Mouse (Mus musculus) neural tube, embryonic 15.5 days (tissue): ENCODE results near the gene Nbl1. TPM values are rescaled to one million over a fixed set of nuclear protein-coding genes. Genes with fewer than 3 reads are reported as not detected.

Experiments used
- ATAC-seq: fragments of 200-750 bp; cut with Nextera tagmentation; 2 replicates; pipeline ENCODE4 v1.8.0; 2017; ENCODE audit warnings: mild to moderate bottlenecking, moderate TSS enrichment, moderate library complexity; ENCODE audit not compliant: low FRiP score
- H3K27ac ChIP-seq: fragments of 300-500 bp; sonication (generic); replicated peaks from 2 replicates; pipeline ENCODE4 v1.5.1; 2015; ENCODE audit warnings: mild to moderate bottlenecking, inconsistent platforms
- H3K27me3 ChIP-seq: fragments of 300-500 bp; sonication (generic); replicated peaks from 2 replicates; pipeline ENCODE4 v1.6.1; 2015; ENCODE audit warnings: inconsistent platforms
- H3K36me3 ChIP-seq: fragments of 300-500 bp; sonication (generic); 2 replicates; pipeline ENCODE4 v1.6.1; 2015; ENCODE audit warnings: inconsistent platforms
- H3K4me1 ChIP-seq: fragments of 300-500 bp; sonication (generic); 2 replicates; pipeline ENCODE4 v1.6.1; 2015; ENCODE audit warnings: inconsistent platforms
- H3K4me2 ChIP-seq: fragments of 300-500 bp; sonication (generic); 2 replicates; pipeline ENCODE4 v1.6.1; 2015; ENCODE audit warnings: inconsistent platforms, mild to moderate bottlenecking, moderate library complexity
- H3K4me3 ChIP-seq: fragments of 300-500 bp; sonication (generic); replicated peaks from 2 replicates; pipeline ENCODE4 v1.5.1; 2015; ENCODE audit warnings: mild to moderate bottlenecking, inconsistent platforms
- H3K9ac ChIP-seq: fragments of 300-500 bp; sonication (generic); replicated peaks from 2 replicates; pipeline ENCODE4 v1.6.1; 2015; ENCODE audit warnings: mild to moderate bottlenecking, inconsistent platforms
- H3K9me3 ChIP-seq: fragments of 300-500 bp; sonication (generic); replicated peaks from 2 replicates; pipeline ENCODE4 v1.6.1; 2016; ENCODE audit warnings: inconsistent platforms
- WGBS: fragments of 180-500 bp; shearing (Covaris S2); methylation state at CpG from one replicate; pipeline ENCODE4 v1.1.7; 2015; ENCODE audit warnings: mixed read lengths; 5-methylcytosine and 5-hydroxymethylcytosine counted together
- polyA plus RNA-seq: library from polyadenylated mRNA; unstranded; fragments of >200 nt; fragmentation: Nextera tagmentation; extraction: Ambion mirVana; gene quantifications from 2 replicates; pipeline ENCODE4 v1.2.1, GENCODE M21; 2015

Gene Nbl1
- polyA plus RNA-seq, 1 experiment from 2014 or later: 47.9 TPM

GRCm38 (mm10) chr4:139057291-139057690 lies 35.5 kb downstream of the Nbl1 start:
- Histone ChIP-seq H3K4me2 (no peak overlapping the region), H3K27me3 (peaks cover 8% of the 10 kb centered on the region; the same call in 1 of the 2 replicates), H3K27ac (no peak overlapping the region), H3K4me3 (no peak overlapping the region), H3K9ac (no peak overlapping the region), H3K4me1 (peaks cover 38% of the 10 kb centered on the region), H3K36me3 (no peaks in the 10 kb centered on the region), H3K9me3 (no peaks in the 10 kb centered on the region)
- WGBS: 75% methylated on average over 5 of the region's 5 CpGs
- no peak for ATAC-seq

GRCm38 (mm10) chr4:139055744-139056143 lies 37.0 kb downstream of the Nbl1 start:
- Histone ChIP-seq H3K4me2 (no peak overlapping the region), H3K4me1 (peaks cover 38% of the 10 kb centered on the region), H3K9ac (no peak overlapping the region), H3K36me3 (no peaks in the 10 kb centered on the region), H3K27me3 (peaks cover 4% of the 10 kb centered on the region; the same call in 1 of the 2 replicates), H3K27ac (0 out of 2 replicates have a peak overlapping the region, but pooled peaks have one; percentile 56), H3K4me3 (no peak overlapping the region), H3K9me3 (no peaks in the 10 kb centered on the region)
- WGBS: 56% methylated on average over 3 of the region's 3 CpGs
- no peak for ATAC-seq

DNA sequence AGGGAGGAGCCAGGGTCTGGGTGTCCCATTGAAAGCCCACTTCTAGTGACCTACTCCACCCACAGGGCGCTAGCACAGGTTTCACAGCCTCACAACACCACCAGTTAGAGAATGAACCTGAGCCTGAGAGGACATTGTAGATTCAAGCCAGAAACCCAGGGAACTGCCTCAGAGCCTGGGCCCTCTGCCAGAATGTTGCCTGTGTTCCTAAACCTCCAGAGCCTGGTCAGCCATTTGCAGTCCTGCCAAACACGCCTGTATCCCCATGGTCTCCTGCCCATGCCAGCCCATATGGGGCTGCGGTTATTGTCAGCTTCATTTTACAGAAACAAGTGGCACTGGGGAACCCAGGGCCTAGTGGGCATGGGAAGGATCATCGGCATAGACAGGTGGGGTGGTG lies 37.5 kb downstream of the Nbl1 start:
- Histone ChIP-seq H3K4me2 (no peak overlapping the region), H3K9me3 (no peaks in the 10 kb centered on the region), H3K27me3 (peaks cover 4% of the 10 kb centered on the region; the same call in 1 of the 2 replicates), H3K9ac (no peak overlapping the region), H3K4me3 (no peak overlapping the region), H3K27ac (peak overlapping the region; percentile 56; the same call in 1 of the 2 replicates), H3K36me3 (no peaks in the 10 kb centered on the region), H3K4me1 (peaks cover 38% of the 10 kb centered on the region)
- no peak for ATAC-seq
- WGBS: 49% methylated on average over 4 of the region's 4 CpGs

- Histone ChIP-seq H3K9ac (no peak overlapping the region), H3K4me3 (no peak overlapping the region), H3K4me1 (peaks cover 36% of the 10 kb centered on the region), H3K9me3 (no peaks in the 10 kb centered on the region), H3K4me2 (no peak overlapping the region), H3K27me3 (peaks cover 4% of the 10 kb centered on the region; the same call in 1 of the 2 replicates), H3K27ac (peak overlapping the region; percentile 60), H3K36me3 (no peaks in the 10 kb centered on the region)
- ATAC-seq: peak; percentile 65; the same call in 1 of the 2 replicates
- 45% methylated on average over 9 of the region's 9 CpGs for WGBS
These were observed 38.4 kb downstream of the Nbl1 start for GRCm38 (mm10) chr4:139054300-139054923.

DNA sequence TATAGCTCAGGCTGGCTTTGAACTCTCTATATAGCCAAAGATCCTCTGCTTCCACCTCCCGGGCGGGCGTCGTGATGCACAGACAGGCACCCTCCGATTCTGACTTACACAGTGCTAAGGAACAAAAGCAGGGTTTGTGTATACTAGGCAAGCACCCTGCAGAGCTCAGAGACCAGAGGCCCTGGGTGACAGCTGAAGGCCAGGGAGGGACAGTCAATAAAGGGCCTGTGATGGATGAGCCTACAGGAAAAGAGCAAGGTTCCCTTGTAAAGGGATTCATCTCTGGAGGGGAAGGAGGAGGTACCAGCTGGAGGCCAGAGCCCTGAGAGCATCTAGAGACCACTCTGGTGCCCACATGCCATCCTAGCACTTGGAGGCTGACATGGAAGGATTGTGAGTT lies 39.4 kb downstream of the Nbl1 start:
- no peaks in the 10 kb centered on the region for H3K36me3 ChIP-seq
- peaks cover 36% of the 10 kb centered on the region for H3K4me1 ChIP-seq
- H3K4me3 ChIP-seq: no peak overlapping the region
- no peak for ATAC-seq
- no peak overlapping the region for H3K9ac ChIP-seq
- no peaks in the 10 kb centered on the region for H3K9me3 ChIP-seq
- H3K27me3 ChIP-seq: peaks cover 3% of the 10 kb centered on the region; the same call in 1 of the 2 replicates
- H3K27ac ChIP-seq: peak overlapping the region; percentile 60; the same call in 1 of the 2 replicates
- WGBS: 33% methylated on average over 5 of the region's 5 CpGs
- no peak overlapping the region for H3K4me2 ChIP-seq

GRCm38 (mm10) chr4:139052796-139053195 lies 40.0 kb downstream of the Nbl1 start:
- 54% methylated on average over 7 of the region's 7 CpGs for WGBS

GRCm38 (mm10) chr4:139048518-139048917 lies 44.3 kb downstream of the Nbl1 start:
- no peak for ATAC-seq
- no peak overlapping the region for H3K4me3 ChIP-seq
- no peak overlapping the region for H3K4me2 ChIP-seq
- H3K9ac ChIP-seq: no peak overlapping the region
- no peaks in the 10 kb centered on the region for H3K36me3 ChIP-seq
- no peaks in the 10 kb centered on the region for H3K27me3 ChIP-seq
- no peaks in the 10 kb centered on the region for H3K9me3 ChIP-seq
- no peak overlapping the region for H3K27ac ChIP-seq
- 65% methylated on average over 6 of the region's 6 CpGs for WGBS
- H3K4me1 ChIP-seq: peaks cover 10% of the 10 kb centered on the region; the same call in 1 of the 2 replicates

More at GRCm38 (mm10) chr4:139052796-139053195, 40.0 kb downstream of the Nbl1 start:
- Histone ChIP-seq H3K4me2 (no peak overlapping the region), H3K36me3 (no peaks in the 10 kb centered on the region), H3K4me1 (peaks cover 36% of the 10 kb centered on the region), H3K4me3 (no peak overlapping the region), H3K27me3 (no peaks in the 10 kb centered on the region), H3K9ac (no peak overlapping the region), H3K27ac (no peak overlapping the region), H3K9me3 (no peaks in the 10 kb centered on the region)
- ATAC-seq: no peak

GRCm38 (mm10) chr4:139046354-139046753 lies 46.4 kb downstream of the Nbl1 start:
- Histone ChIP-seq H3K4me1 (peaks cover 8% of the 10 kb centered on the region; the same call in 1 of the 2 replicates), H3K27me3 (no peaks in the 10 kb centered on the region), H3K36me3 (no peaks in the 10 kb centered on the region), H3K9ac (no peak overlapping the region), H3K4me2 (no peak overlapping the region), H3K9me3 (no peaks in the 10 kb centered on the region), H3K4me3 (no peak overlapping the region), H3K27ac (no peak overlapping the region)
- WGBS: 53% methylated on average over 5 of the region's 5 CpGs
- no peak for ATAC-seq

DNA sequence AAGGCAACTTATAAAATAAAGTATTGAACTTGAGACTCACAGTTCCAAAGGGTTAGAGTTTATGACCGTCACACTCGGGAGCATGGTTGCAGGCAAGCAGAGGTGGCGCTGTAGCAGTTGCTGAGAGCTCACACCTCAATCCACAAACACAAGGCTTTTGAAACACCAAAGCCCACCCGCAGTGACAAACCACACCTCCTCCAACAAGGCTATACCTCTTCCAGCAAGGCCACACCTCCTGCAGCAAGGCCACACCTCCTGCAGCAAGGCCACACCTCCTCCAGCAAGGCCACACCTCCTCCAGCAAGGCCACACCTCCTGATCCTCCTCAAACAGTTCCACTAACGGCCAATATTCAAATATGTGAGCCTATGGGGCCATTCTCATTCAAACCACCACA lies 48.2 kb downstream of the Nbl1 start:
- no peak for ATAC-seq
- H3K27ac ChIP-seq: no peak overlapping the region
- no peaks in the 10 kb centered on the region for H3K27me3 ChIP-seq
- H3K9me3 ChIP-seq: no peaks in the 10 kb centered on the region
- no peak overlapping the region for H3K4me3 ChIP-seq
- no peak overlapping the region for H3K9ac ChIP-seq
- H3K4me1 ChIP-seq: peaks cover 24% of the 10 kb centered on the region
- no peaks in the 10 kb centered on the region for H3K36me3 ChIP-seq
- WGBS: 90% methylated on average over 5 of the region's 5 CpGs
- no peak overlapping the region for H3K4me2 ChIP-seq

DNA sequence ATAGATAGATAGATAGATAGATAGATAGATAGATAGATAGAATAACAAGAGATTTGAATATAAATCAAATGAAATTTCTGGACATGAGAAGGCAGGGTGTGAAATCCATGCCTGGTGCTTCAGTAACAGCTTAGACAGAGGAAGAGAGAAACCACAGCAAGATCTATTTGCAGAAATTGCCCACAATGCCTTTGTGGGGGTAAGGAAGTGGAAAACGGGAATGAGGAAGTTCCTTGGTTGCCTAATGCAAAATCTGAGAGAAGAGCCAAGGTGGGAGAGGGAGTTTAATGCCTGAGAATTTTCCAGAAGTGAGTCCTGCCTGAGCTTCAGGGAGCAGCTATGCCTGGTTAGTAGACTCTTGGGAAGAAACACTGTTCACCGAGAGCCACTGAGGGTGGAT lies 49.2 kb downstream of the Nbl1 start:
- Histone ChIP-seq H3K27me3 (no peaks in the 10 kb centered on the region), H3K4me3 (no peak overlapping the region), H3K9ac (no peak overlapping the region), H3K4me1 (peaks cover 34% of the 10 kb centered on the region), H3K4me2 (no peak overlapping the region), H3K9me3 (no peaks in the 10 kb centered on the region), H3K27ac (no peak overlapping the region), H3K36me3 (no peaks in the 10 kb centered on the region)
- 75% methylated on average over 2 of the region's 2 CpGs for WGBS
- no peak for ATAC-seq

DNA sequence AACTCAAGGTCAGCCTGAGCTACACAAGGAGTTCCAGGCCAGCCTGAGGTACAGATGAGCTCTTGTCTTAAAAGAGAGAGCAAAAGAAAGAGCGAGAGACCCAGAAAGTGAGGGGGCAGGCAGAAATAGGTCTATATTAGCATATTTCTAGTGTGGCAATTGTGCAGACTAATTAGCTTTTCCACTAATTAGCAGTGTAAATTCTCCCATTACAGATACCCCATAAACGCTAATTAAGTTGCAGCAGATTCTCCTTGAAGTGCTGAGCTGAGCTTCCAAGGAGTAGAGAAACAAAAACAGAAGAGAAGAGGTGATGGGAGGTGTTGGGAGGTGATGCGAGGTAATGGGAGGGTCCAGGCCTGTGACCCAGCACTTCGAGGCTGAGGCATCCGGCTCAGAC lies 50.2 kb downstream of the Nbl1 start:
- H3K27me3 ChIP-seq: no peaks in the 10 kb centered on the region
- ATAC-seq: no peak
- no peak overlapping the region for H3K9ac ChIP-seq
- no peak overlapping the region for H3K4me2 ChIP-seq
- no peak overlapping the region for H3K4me3 ChIP-seq
- no peaks in the 10 kb centered on the region for H3K9me3 ChIP-seq
- H3K4me1 ChIP-seq: peaks cover 44% of the 10 kb centered on the region
- 52% methylated on average over 5 of the region's 5 CpGs for WGBS
- H3K36me3 ChIP-seq: no peaks in the 10 kb centered on the region
- H3K27ac ChIP-seq: peak overlapping the region; percentile 39

DNA sequence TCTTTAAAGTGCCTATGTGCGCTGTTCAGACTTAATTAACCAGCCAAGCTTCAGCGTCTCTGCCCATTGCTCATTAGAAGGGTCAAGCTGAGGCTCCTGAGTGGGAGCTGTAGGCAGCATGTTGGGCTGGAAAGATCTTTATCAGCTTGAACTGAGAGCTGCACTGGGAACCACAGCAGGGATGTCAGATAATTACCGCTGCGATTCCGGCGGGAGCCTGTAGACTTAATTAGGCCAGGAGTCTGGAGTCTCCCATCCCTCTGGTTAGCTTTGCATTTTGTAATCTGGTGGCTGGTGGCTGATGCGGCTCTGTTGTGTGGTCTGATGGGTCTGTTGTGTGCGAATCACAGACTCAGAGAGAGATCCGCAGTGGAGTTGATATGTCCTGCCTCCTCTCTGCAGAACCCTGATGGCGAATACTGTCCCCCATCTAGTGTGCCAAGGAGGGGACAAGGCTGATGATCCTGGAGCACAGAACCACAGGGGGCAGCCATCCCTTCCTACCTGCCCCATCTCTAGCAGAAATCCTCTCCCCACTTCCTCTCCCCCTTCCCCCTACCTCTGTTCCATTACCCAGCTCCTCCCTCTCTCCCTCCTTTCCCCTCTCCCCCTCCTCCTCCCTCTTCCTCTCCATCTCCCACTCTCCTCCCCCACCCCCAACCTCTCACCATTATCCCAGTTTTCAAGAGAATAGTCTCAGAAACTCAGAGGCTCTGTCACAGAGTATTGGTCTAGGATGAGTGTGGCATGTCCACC lies 52.5 kb downstream of the Nbl1 start:
- H3K27me3 ChIP-seq: no peaks in the 10 kb centered on the region
- H3K36me3 ChIP-seq: no peaks in the 10 kb centered on the region
- H3K9me3 ChIP-seq: no peaks in the 10 kb centered on the region
- H3K4me1 ChIP-seq: peaks cover 50% of the 10 kb centered on the region
- H3K4me3 ChIP-seq: no peak overlapping the region
- peak overlapping the region; percentile 27; the same call in 1 of the 2 replicates for H3K4me2 ChIP-seq
- ATAC-seq: peak; percentile 72
- no peak overlapping the region for H3K9ac ChIP-seq
- 6% methylated on average over 10 of the region's 10 CpGs for WGBS
- H3K27ac ChIP-seq: peak overlapping the region; percentile 79
